Mouse (Mus musculus) CH12.LX (cell line): ENCODE results near the gene Rasgef1c. TPM values are rescaled to one million over a fixed set of nuclear protein-coding genes. Genes with fewer than 3 reads are reported as not detected.
A peak's percentile ranks its signal among the peaks of the same experiment; 100 is the strongest.

Source experiments
- DNase-seq: peaks from one replicate; pipeline ENCODE4 v3.0.0-alpha.2; 2013; ENCODE audit errors: extremely low read depth
- H3K27ac ChIP-seq: 2 replicates; pipeline ENCODE4 v1.5.1; 2012; ENCODE audit warnings: low read depth, mild to moderate bottlenecking, control low read depth, moderate library complexity; ENCODE audit not compliant: insufficient read depth
- H3K27me3 ChIP-seq: replicated peaks from 2 replicates; pipeline ENCODE3; 2012; ENCODE audit warnings: inconsistent platforms
- H3K36me3 ChIP-seq, 2 experiments: replicated peaks in 1 of 2; 2 replicates each; pipeline versions ENCODE3 to v1.6.1; 2012; ENCODE audit warnings: inconsistent platforms in 1 of 2, low read length in 1 of 2, mild to moderate bottlenecking in 1 of 2, mixed read lengths in 1 of 2, moderate library complexity in 1 of 2; ENCODE audit not compliant: control insufficient read depth in 1 of 2, insufficient read depth in 1 of 2
- H3K4me1 ChIP-seq, 2 experiments: 2 replicates each; pipeline ENCODE4 v1.6.1; 2012; ENCODE audit warnings: inconsistent platforms in 1 of 2, moderate library complexity in 1 of 2; ENCODE audit not compliant: insufficient read depth in 2 of 2, control insufficient read depth in 1 of 2
- H3K4me2 ChIP-seq: 2 replicates; pipeline ENCODE4 v1.6.1; 2012; ENCODE audit warnings: low read depth, mild to moderate bottlenecking, control low read depth; ENCODE audit not compliant: poor library complexity, insufficient read depth, severe bottlenecking
- H3K4me3 ChIP-seq, 3 experiments: fragments of 150-350 bp in 1 of 3; sonication (generic) in 1 of 3; replicated peaks in 1 of 3; 2 replicates each; pipeline versions ENCODE3 to v1.5.1; 2011 to 2012; ENCODE audit warnings: low read depth in 2 of 3, low read length in 2 of 3, mild to moderate bottlenecking in 2 of 3, moderate library complexity in 2 of 3, control low read depth in 1 of 3, improper control_type of control experiment in 1 of 3, inconsistent platforms in 1 of 3, mixed read lengths in 1 of 3; ENCODE audit not compliant: poor library complexity in 1 of 3
- H3K79me2 ChIP-seq: replicated peaks from 2 replicates; pipeline ENCODE4 v1.6.1; 2012; ENCODE audit warnings: mild to moderate bottlenecking, moderate library complexity; ENCODE audit not compliant: control insufficient read depth, poor library complexity, insufficient read depth, severe bottlenecking; ENCODE audit errors: extremely low read depth
- H3K9ac ChIP-seq: 2 replicates; pipeline ENCODE4 v1.6.1; 2012; ENCODE audit warnings: low read depth, mild to moderate bottlenecking, control low read depth, moderate library complexity; ENCODE audit not compliant: insufficient read depth
- H3K9me3 ChIP-seq: replicated peaks from 2 replicates; pipeline ENCODE3; 2012; ENCODE audit warnings: low read length, inconsistent platforms, mixed read lengths
- BHLHE40 ChIP-seq: IDR thresholded peaks from 2 replicates; pipeline ENCODE4 v1.6.1; 2011; ENCODE audit warnings: mild to moderate bottlenecking, low read depth, low read length, improper control_type of control experiment
- CHD2 ChIP-seq: IDR thresholded peaks from 2 replicates; pipeline ENCODE4 v1.6.1; 2011; ENCODE audit warnings: low read length, improper control_type of control experiment
- CTCF ChIP-seq, 2 experiments: IDR thresholded peaks in 1 of 2; conservative IDR thresholded peaks in 1 of 2; 2 replicates each; pipeline ENCODE4 v1.5.1; 2011 to 2012; ENCODE audit warnings: low read depth in 2 of 2, low read length in 2 of 2, improper control_type of control experiment in 1 of 2, inconsistent platforms in 1 of 2, mild to moderate bottlenecking in 1 of 2, moderate library complexity in 1 of 2
- E2F4 ChIP-seq: IDR thresholded peaks from 2 replicates; pipeline ENCODE4 v1.6.1; 2011; ENCODE audit warnings: low read depth, low read length, improper control_type of control experiment; ENCODE audit not compliant: insufficient replicate concordance
- GABPA ChIP-seq: IDR thresholded peaks from 2 replicates; pipeline ENCODE4 v1.6.1; 2012; ENCODE audit warnings: low read depth, low read length, improper control_type of control experiment, inconsistent platforms; ENCODE audit not compliant: insufficient replicate concordance
- JUN ChIP-seq: IDR thresholded peaks from 2 replicates; pipeline ENCODE4 v1.6.1; 2011; ENCODE audit warnings: low read depth, mild to moderate bottlenecking, low read length, improper control_type of control experiment, moderate library complexity; ENCODE audit not compliant: insufficient read depth
- KAT2A ChIP-seq: IDR thresholded peaks from 2 replicates; pipeline ENCODE4 v1.6.1; 2012; ENCODE audit warnings: low read length, improper control_type of control experiment, inconsistent platforms; ENCODE audit not compliant: insufficient replicate concordance
- MAFK ChIP-seq: IDR thresholded peaks from 2 replicates; pipeline ENCODE4 v1.6.1; 2011; ENCODE audit warnings: low read length, improper control_type of control experiment; ENCODE audit not compliant: insufficient replicate concordance
- PAX5 ChIP-seq: IDR thresholded peaks from 2 replicates; pipeline ENCODE4 v1.6.1; 2012; ENCODE audit warnings: low read length, inconsistent platforms, mixed read lengths
- POLR2A ChIP-seq: IDR thresholded peaks from 2 replicates; pipeline ENCODE4 v1.6.1; 2011; ENCODE audit warnings: low read depth, mild to moderate bottlenecking, improper control_type of control experiment, low read length
- RAD21 ChIP-seq: IDR thresholded peaks from 2 replicates; pipeline ENCODE4 v1.6.1; 2011; ENCODE audit warnings: low read depth, mild to moderate bottlenecking, low read length, improper control_type of control experiment, moderate library complexity
- SMC3 ChIP-seq: IDR thresholded peaks from 2 replicates; pipeline ENCODE4 v1.6.1; 2011; ENCODE audit warnings: low read depth, low read length, improper control_type of control experiment
- UBTF ChIP-seq: IDR thresholded peaks from 2 replicates; pipeline ENCODE4 v1.6.1; 2012; ENCODE audit warnings: low read depth, mild to moderate bottlenecking, inconsistent platforms, low read length, improper control_type of control experiment, moderate library complexity
- USF1 ChIP-seq: IDR thresholded peaks from 2 replicates; pipeline ENCODE4 v1.6.1; 2014; ENCODE audit warnings: low read depth, mild to moderate bottlenecking, inconsistent platforms, low read length, improper control_type of control experiment
- ZNF384 ChIP-seq: IDR thresholded peaks from 2 replicates; pipeline ENCODE4 v1.6.1; 2012; ENCODE audit warnings: low read depth, low read length, improper control_type of control experiment, inconsistent platforms
- dilution Hi-C: fragments of 300-500 bp; cut with MboI; formaldehyde crosslinking; loops from 2 replicates; pipeline ENCODE4 v1.14.3; 2020; ENCODE audit warnings: low sequenced_read_pairs; ENCODE audit not compliant: extremely low pct_unique_long_range_greater_than_20kb, extremely low pct_ligation_motif_present
- in situ Hi-C: fragments of 300-500 bp; cut with MboI; formaldehyde crosslinking; loops from 3 replicates; pipeline ENCODE4 v1.14.3; 2019; ENCODE audit warnings: low sequenced_read_pairs, low pct_ligation_motif_present, low pct_unique_long_range_greater_than_20kb, mixed read lengths
- polyA plus RNA-seq: library from polyadenylated mRNA; unstranded; fragments of >175 nt; gene quantifications from 2 replicates; pipeline ENCODE4 v1.2.1, GENCODE M21; 2012; ENCODE audit warnings: low read depth; ENCODE audit not compliant: insufficient read length
- total RNA-seq, 2 experiments: library from RNA; depleted of rRNA; stranded (reverse); fragments of 300-350 nt in 1 of 2; fragments of >200 nt in 1 of 2; gene quantifications; 2 replicates each; pipeline ENCODE4 v1.2.3; 2012 to 2014

Rasgef1c gene
- total and polyA plus RNA-seq, 3 experiments: not detected

DNA sequence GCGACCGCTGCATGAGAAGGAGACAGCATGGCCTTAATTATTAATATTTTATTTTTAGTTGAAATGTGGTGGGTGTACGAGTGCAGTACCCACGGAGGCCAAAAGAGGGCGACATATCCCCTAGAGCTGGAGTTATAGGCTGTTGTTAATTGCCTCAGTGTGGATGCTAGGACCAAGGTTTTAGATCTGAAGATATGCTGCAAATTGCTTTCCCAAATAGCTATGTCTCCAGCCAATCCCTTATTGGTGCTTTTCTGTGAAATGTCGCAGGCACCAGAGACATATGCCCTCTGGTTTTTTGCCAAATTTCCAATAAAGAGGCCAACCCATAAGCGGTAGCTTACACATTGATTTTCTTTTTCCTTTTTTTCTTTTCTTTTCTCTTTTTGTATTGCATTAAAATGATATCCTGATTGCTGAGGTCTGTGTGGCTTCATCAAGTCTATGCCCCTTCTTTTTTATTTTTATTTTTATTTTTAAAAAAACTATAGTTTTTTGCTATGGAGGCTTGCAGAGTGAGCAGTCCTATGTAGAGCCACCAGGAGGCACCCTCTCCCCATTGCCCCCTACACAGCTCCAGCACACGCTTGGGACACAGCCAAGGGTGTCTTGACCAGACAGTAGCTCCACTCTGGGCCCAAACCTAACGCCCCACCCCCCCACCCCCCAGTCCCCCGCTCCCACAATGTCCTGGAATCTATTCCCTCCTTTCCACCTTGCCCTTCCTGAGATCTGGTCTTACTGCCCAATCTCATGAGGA lies 84.8 kb downstream of the Rasgef1c start (continued):
- TF ChIP-seq E2F4 (no peak), CTCF (conservative IDR thresholded peaks at IDR 0.05 in 1 of 2, IDR thresholded peaks at IDR 0.05 in 1 of 2; ENCODE audit: low read depth in 2 of 2, low read length in 2 of 2) (peak; percentile 90 to 100), POLR2A (no peak), RAD21 (peak; percentile 83)

DNA sequence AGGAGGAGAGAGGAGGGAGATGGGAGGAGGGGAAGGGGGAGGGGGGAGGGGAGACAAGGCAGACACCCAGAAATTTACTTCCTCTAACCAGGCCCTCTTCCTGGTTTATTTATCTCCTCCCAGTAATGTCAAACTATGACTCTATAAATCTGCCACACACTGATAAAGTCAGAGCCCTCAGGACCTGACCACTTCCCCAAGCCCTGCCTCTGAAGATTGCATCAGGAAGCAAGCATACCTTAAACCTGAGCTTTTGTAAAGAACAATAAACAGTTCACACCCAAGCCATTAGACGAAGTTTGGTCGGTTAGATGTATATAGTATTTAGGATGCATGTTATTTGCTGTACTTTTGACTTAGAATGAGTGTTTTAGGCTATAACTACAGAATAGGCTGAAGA lies 92.9 kb downstream of the Rasgef1c start:
- H3K4me1 ChIP-seq: peaks cover 0 to 13% of the 10 kb centered on the region in 2 experiments; a peak in 2 of 4 replicates
- no peaks in the 10 kb centered on the region for H3K79me2 ChIP-seq
- TF ChIP-seq KAT2A (no peak), JUN (no peak), MAFK (no peak), GABPA (no peak), USF1 (no peak), ZNF384 (no peak), CHD2 (no peak), SMC3 (no peak), UBTF (no peak), BHLHE40 (no peak)
- no peaks in the 10 kb centered on the region for H3K27me3 ChIP-seq
- dilution Hi-C loops (no loop called here), in situ Hi-C loops (no loop called here)
- no peak overlapping the region for H3K27ac ChIP-seq
- H3K9ac ChIP-seq: no peak overlapping the region
- H3K4me2 ChIP-seq: no peak overlapping the region
- DNase-seq: no peak
- H3K4me3 ChIP-seq: no peak overlapping the region
- no peaks in the 10 kb centered on the region for H3K36me3 ChIP-seq
- H3K9me3 ChIP-seq: no peaks in the 10 kb centered on the region

DNA sequence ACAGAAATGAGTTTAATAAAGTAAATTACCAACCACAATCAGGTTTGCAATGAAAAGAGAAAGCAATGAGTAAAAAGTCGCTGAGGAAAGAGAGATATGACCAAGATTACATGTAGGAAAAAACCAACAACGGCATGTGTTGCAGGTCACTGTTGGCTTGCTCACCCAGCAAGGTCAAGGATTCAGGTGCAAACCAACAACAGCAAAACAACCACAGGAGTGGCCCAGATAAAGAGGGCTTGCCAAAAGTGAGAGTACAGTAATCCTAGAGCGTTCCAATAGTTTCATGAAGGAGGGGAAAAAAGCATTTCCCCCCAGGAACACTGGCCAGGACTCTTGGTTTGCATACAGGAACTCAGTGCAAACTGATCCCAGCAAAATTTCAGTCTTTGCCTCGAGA lies 94.8 kb downstream of the Rasgef1c start:
- dilution Hi-C loops: no loop called here
- no peaks in the 10 kb centered on the region for H3K9me3 ChIP-seq
- H3K4me1 ChIP-seq: peaks cover 0 to 10% of the 10 kb centered on the region in 2 experiments; a peak in 2 of 4 replicates
- in situ Hi-C loops: no loop called here
- DNase-seq: no peak
- no peaks in the 10 kb centered on the region for H3K79me2 ChIP-seq
- H3K9ac ChIP-seq: no peak overlapping the region
- no peak overlapping the region; the same call in 1 of the 2 replicates for H3K4me2 ChIP-seq
- H3K27me3 ChIP-seq: no peaks in the 10 kb centered on the region
- no peak overlapping the region for H3K27ac ChIP-seq
- no peak overlapping the region for H3K4me3 ChIP-seq
- no peak for TF ChIP-seq PAX5
- H3K36me3 ChIP-seq: no peaks in the 10 kb centered on the region
